Mouse (Mus musculus): Measurements from ENCODE around the gene Aldh16a1. TPM values are rescaled to one million over a fixed set of nuclear protein-coding genes. Genes with fewer than 3 reads are reported as not detected.
"Not testable (repeated sequence)": the region's sequence is repeated elsewhere in the genome, so short reads cannot be mapped to it uniquely, and the experiment has no call there.

Aldh16a1 gene
- total and polyA plus RNA-seq, 2 experiments from 2014 or later = 12.9 to 22.0 TPM

DNA sequence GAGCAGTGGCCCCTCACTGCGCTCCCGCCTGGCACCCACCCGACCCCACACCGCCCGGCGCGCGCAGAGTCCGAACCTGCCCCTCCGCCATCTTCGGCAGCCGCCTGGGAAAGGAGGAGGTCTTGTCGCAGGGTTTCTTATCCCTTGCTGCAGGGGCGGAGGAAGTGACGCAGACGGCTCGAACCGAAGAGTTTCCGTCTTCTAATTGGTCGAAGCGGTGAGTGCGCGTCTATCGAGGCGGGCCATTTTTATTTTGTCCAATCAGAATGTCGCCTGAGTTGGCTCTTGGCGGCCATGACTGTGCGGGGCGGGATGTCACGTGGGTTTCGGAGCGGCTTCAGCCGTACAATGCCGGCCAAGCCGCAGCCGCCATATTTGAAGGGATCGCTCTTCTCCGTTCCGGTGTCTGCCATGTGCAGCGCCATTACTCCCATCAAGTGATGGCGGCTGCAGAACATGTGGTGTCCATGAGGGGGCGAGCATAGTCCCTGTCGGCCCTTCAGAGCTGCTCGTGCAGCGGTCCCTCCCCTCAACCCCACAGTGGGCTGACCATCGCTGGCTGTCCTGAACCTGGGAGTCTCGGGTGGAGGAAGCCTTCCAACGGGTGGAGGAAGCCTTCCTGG lies 25.6 kb downstream of the Aldh16a1 start, which contains the start of gene Rpl13a:
Rpl13a (minus strand) TSS at position 138 of the 623 bp plus-strand sequence.
- TF ChIP-seq CTCF (IDR thresholded peaks at IDR 0.05) = peak; percentile 89
- Histone ChIP-seq H3K36me3 (ENCODE audit: insufficient read depth, low read length) (peaks cover 16% of the 10 kb centered on the region), H3K9me3 (ENCODE audit: low read length) (no peaks in the 10 kb centered on the region), H3K27ac (ENCODE audit: low read depth, low read length) (peak within 1 kb of the TSS; percentile 92), H3K27me3 (ENCODE audit: insufficient read depth, low read length) (no peaks in the 10 kb centered on the region), H3K9ac (replicated peaks; ENCODE audit: low read length, poor library complexity, severe bottlenecking) (peak within 1 kb of the TSS; percentile 97), H3K4me3 (ENCODE audit: low read depth, low read length) (peak within 1 kb of the TSS; percentile 90), H3K4me2 (ENCODE audit: low read depth, low read length, poor library complexity, severe bottlenecking) (peak within 1 kb of the TSS; percentile 93), H3K4me1 (ENCODE audit: insufficient read depth, low read length) (peaks cover 6% of the 10 kb centered on the region; the same call in 1 of the 2 replicates)
- 0% methylated on average over 46 of the region's 48 CpGs for WGBS
- peak; percentile 92 for ATAC-seq (ENCODE audit: low FRiP score)
- peak; percentile 100 for DNase-seq (ENCODE audit: low spot score)

DNA sequence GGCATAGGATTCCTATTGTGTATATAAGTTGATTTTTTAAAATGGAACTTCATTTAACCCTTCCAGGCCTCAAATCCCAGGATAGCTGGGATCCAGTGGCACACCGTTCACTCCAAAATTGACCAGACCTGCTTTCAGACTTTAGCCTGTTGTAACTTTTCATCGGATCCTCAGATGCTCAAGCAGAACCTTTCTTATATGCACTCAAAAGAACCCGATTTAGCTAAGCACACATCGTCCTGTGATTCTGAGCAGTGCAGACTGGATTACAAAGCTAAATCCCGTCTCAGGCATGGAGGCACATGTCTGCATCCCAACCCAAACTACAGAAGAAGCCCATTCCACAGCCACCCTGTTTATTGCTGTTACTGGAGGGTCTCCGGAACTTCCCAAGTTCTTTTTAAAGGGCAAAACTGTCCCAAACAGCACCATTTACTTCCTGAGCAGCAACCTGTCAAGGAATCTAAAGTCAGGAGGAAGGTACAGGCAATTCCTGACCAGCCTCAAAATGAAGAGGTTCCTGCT lies 26.6 kb downstream of the Aldh16a1 start:
- peak overlapping the region; percentile 93 for H3K4me2 ChIP-seq (ENCODE audit: low read depth, low read length, poor library complexity, severe bottlenecking)
- H3K9me3 ChIP-seq (ENCODE audit: low read length) = no peaks in the 10 kb centered on the region
- ATAC-seq (ENCODE audit: low FRiP score) (no peak), DNase-seq (ENCODE audit: low spot score) (no peak)
- peaks cover 9% of the 10 kb centered on the region; the same call in 1 of the 2 replicates for H3K4me1 ChIP-seq (ENCODE audit: insufficient read depth, low read length)
- H3K36me3 ChIP-seq (ENCODE audit: insufficient read depth, low read length) = peaks cover 16% of the 10 kb centered on the region
- H3K27me3 ChIP-seq (ENCODE audit: insufficient read depth, low read length) = no peaks in the 10 kb centered on the region
- H3K4me3 ChIP-seq (ENCODE audit: low read depth, low read length) = peak overlapping the region; percentile 90
- TF ChIP-seq CTCF (IDR thresholded peaks at IDR 0.05) = no peak
- 1% methylated on average over 6 of the region's 6 CpGs for WGBS
- H3K9ac ChIP-seq (replicated peaks; ENCODE audit: low read length, poor library complexity, severe bottlenecking) = peak overlapping the region; percentile 97
- peak overlapping the region; percentile 89 for H3K27ac ChIP-seq (ENCODE audit: low read depth, low read length)

DNA sequence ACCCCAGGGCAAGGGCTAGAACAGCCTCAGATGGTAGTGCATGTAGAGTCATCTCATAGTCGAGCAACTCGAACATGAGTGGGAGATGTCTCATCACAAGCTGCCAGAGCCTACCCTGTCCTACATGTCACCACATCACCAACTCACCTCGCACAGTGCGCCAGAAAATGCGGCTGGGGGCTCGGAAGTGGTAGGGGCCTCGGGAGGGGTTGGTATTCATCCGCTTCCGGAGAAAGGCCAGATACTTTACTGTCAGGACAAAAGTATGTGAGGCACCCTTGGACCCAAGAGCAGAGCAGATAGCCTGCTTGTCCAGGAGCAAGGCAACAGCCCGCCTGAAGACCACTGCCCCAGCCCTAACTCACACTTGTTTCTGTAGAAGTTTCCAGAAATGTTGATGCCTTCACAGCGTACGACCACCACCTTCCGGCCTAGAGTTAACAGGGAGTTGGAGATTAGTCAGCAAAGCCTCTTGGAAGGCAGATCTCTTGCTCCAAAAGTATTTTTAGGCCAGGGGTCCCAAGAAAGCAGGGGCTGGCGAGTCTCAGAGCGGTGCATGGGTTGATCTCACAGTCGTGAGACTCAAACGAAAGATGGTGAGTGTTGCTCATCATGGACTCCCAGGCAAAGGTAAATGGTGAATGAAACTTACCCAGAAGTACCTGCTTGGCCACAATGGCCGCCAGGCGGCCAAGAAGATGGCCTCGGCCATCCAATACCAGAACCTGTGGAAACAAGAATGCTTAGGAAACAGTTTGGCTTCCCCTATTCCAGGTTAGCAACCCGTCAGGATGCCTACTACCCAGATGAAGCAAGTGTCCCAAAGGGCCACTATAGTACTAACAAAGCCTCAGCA lies 27.3 kb downstream of the Aldh16a1 start:
- peaks cover 22% of the 10 kb centered on the region for H3K36me3 ChIP-seq (ENCODE audit: insufficient read depth, low read length)
- DNase-seq (ENCODE audit: low spot score) (no peak), ATAC-seq (ENCODE audit: low FRiP score) (no peak)
- peak overlapping the region; percentile 90 for H3K4me3 ChIP-seq (ENCODE audit: low read depth, low read length)
- TF ChIP-seq CTCF (IDR thresholded peaks at IDR 0.05) = peak; percentile 31; the same call in 1 of the 2 replicates
- H3K27ac ChIP-seq (ENCODE audit: low read depth, low read length) = no peak overlapping the region
- peak overlapping the region; percentile 93 for H3K4me2 ChIP-seq (ENCODE audit: low read depth, low read length, poor library complexity, severe bottlenecking)
- H3K27me3 ChIP-seq (ENCODE audit: insufficient read depth, low read length) = no peaks in the 10 kb centered on the region
- peaks cover 9% of the 10 kb centered on the region for H3K4me1 ChIP-seq (ENCODE audit: insufficient read depth, low read length)
- 49% methylated on average over 21 of the region's 21 CpGs for WGBS
- no peaks in the 10 kb centered on the region for H3K9me3 ChIP-seq (ENCODE audit: low read length)
- peak overlapping the region; percentile 97 for H3K9ac ChIP-seq (replicated peaks; ENCODE audit: low read length, poor library complexity, severe bottlenecking)

DNA sequence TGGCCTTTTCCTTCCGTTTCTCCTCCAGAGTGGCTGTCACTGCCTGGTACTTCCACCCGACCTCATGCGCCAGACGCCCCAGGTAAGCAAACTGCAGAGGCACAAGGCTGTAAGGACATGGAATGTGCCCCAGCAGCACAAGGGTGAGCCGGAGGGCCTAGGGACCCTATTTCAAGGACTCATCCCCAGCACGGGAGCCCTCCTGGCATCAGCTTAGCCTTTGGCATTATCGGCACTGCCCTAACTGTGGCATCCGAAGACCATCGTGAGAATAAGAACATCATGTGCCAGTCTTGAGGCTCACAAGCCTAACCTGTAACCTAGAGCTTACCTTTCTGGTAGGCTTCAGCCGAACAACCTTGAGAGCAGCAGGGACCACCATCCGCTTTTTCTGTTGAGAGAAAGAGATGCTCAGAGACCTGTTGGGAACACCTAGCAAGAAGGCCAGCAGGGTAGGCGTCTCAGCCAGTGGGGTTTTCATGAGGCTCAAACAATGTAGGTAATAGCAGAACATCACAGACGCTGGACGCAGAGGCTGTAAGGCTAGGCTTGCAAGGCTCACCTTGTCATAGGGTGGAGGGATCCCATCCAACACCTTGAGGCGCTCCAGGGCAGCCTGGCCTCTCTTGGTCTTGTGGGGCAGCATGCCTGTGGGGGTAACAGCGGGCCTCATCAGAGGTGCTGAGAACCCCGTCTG lies 28.1 kb downstream of the Aldh16a1 start:
- ATAC-seq (ENCODE audit: low FRiP score) (no peak), DNase-seq (ENCODE audit: low spot score) (no peak)
- H3K27ac ChIP-seq (ENCODE audit: low read depth, low read length) = no peak overlapping the region
- H3K4me2 ChIP-seq (ENCODE audit: low read depth, low read length, poor library complexity, severe bottlenecking) = no peak overlapping the region
- H3K4me1 ChIP-seq (ENCODE audit: insufficient read depth, low read length) = peaks cover 9% of the 10 kb centered on the region
- 78% methylated on average over 17 of the region's 17 CpGs for WGBS
- TF ChIP-seq CTCF (IDR thresholded peaks at IDR 0.05) = no peak
- H3K9me3 ChIP-seq (ENCODE audit: low read length) = no peaks in the 10 kb centered on the region
- peaks cover 29% of the 10 kb centered on the region for H3K36me3 ChIP-seq (ENCODE audit: insufficient read depth, low read length)
- H3K9ac ChIP-seq (replicated peaks; ENCODE audit: low read length, poor library complexity, severe bottlenecking) = peak overlapping the region; percentile 33; the same call in 1 of the 2 replicates
- no peak overlapping the region for H3K4me3 ChIP-seq (ENCODE audit: low read depth, low read length)
- no peaks in the 10 kb centered on the region for H3K27me3 ChIP-seq (ENCODE audit: insufficient read depth, low read length)

DNA sequence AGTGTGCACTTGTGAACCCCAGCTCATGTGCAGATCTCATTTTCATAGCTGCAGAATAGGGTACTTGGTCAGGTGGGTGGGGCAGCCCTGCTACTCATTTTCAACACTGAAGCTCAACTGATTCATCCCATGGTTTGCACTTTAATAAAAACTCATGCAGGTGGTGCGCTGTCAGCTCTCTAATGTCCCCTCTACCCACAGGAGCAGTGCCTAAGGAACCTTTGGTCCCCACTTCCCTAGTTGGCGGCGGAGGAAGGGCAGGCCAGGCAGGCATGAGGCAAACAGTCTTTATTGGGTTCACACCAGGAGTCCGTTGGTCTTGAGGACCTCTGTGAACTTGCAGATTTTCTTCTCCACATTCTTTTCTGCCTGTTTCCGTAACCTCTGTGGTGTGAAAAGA lies 28.7 kb downstream of the Aldh16a1 start:
- not testable (repeated sequence) for H3K4me1 ChIP-seq (ENCODE audit: insufficient read depth, low read length); H3K27me3 ChIP-seq (ENCODE audit: insufficient read depth, low read length); ATAC-seq (ENCODE audit: low FRiP score); H3K9me3 ChIP-seq (ENCODE audit: low read length); H3K9ac ChIP-seq (replicated peaks; ENCODE audit: low read length, poor library complexity, severe bottlenecking); DNase-seq (ENCODE audit: low spot score); H3K4me3 ChIP-seq (ENCODE audit: low read depth, low read length); H3K4me2 ChIP-seq (ENCODE audit: low read depth, low read length, poor library complexity, severe bottlenecking)
- Histone ChIP-seq H3K27ac (ENCODE audit: low read depth, low read length) (peak overlapping the region; percentile 73; the same call in 1 of the 2 replicates), H3K36me3 (ENCODE audit: insufficient read depth, low read length) (peaks cover 36% of the 10 kb centered on the region)
- 61% methylated on average over 5 of the region's 5 CpGs for WGBS
